Mouse (Mus musculus) ES-E14 (cell line): Measurements from ENCODE around the gene Gm10282. TPM values are rescaled to one million over a fixed set of nuclear protein-coding genes. Genes with fewer than 3 reads are reported as not detected.
A peak's percentile ranks its signal among the peaks of the same experiment; 100 is the strongest.

Source experiments
- DNase-seq: peaks from one replicate; pipeline ENCODE4 v3.0.0-alpha.2; 2013; ENCODE audit warnings: low read depth, low spot score
- H3K27ac ChIP-seq: 2 replicates; pipeline ENCODE4 v1.5.1; 2012; ENCODE audit warnings: low read depth, mild to moderate bottlenecking, low read length, moderate library complexity, mixed read lengths; ENCODE audit not compliant: poor library complexity, insufficient read depth, severe bottlenecking
- H3K36me3 ChIP-seq: 2 replicates; pipeline ENCODE4 v1.6.1; 2012; ENCODE audit warnings: mild to moderate bottlenecking, low read length, moderate library complexity, mixed read lengths; ENCODE audit not compliant: control insufficient read depth, poor library complexity, insufficient read depth, severe bottlenecking
- H3K4me1 ChIP-seq, 2 experiments: fragments of 150-350 bp in 1 of 2; sonication (generic) in 1 of 2; 2 replicates each; pipeline ENCODE4 v1.6.1; 2012; ENCODE audit warnings: low read length in 2 of 2, mild to moderate bottlenecking in 1 of 2, mixed read lengths in 1 of 2; ENCODE audit not compliant: control insufficient read depth in 2 of 2, insufficient read depth in 2 of 2, poor library complexity in 1 of 2
- H3K4me3 ChIP-seq, 2 experiments: fragments of 150-350 bp in 1 of 2; sonication (generic) in 1 of 2; 2 replicates each; pipeline ENCODE4 v1.5.1; 2012; ENCODE audit warnings: low read length in 2 of 2, low read depth in 1 of 2, mild to moderate bottlenecking in 1 of 2, mixed read lengths in 1 of 2; ENCODE audit not compliant: insufficient read depth in 1 of 2, poor library complexity in 1 of 2, severe bottlenecking in 1 of 2
- H3K9ac ChIP-seq: 2 replicates; pipeline ENCODE4 v1.6.1; 2012; ENCODE audit warnings: low read depth, mild to moderate bottlenecking, low read length, mixed read lengths; ENCODE audit not compliant: poor library complexity, insufficient read depth, severe bottlenecking
- H3K9me3 ChIP-seq: fragments of 150-350 bp; sonication (generic); 2 replicates; pipeline ENCODE4 v1.6.1; 2012; ENCODE audit warnings: low read depth, mild to moderate bottlenecking, low read length; ENCODE audit not compliant: control insufficient read depth, insufficient read depth
- CHD2 ChIP-seq: IDR thresholded peaks from 2 replicates; pipeline ENCODE4 v1.6.1; 2014; ENCODE audit warnings: mild to moderate bottlenecking, low read depth, low read length, inconsistent platforms
- HCFC1 ChIP-seq: IDR thresholded peaks from 2 replicates; pipeline ENCODE4 v1.6.1; 2012; ENCODE audit warnings: low read length, inconsistent platforms, borderline replicate concordance; ENCODE audit not compliant: insufficient read depth
- MAFK ChIP-seq: IDR thresholded peaks from 2 replicates; pipeline ENCODE4 v1.6.1; 2014; ENCODE audit warnings: mild to moderate bottlenecking, low read depth, low read length, inconsistent platforms; ENCODE audit not compliant: insufficient read depth
- ZC3H11A ChIP-seq: IDR thresholded peaks from 2 replicates; pipeline ENCODE4 v1.6.1; 2012; ENCODE audit warnings: low read depth, mild to moderate bottlenecking, inconsistent platforms, low read length, borderline replicate concordance
- ZNF384 ChIP-seq: IDR thresholded peaks from 2 replicates; pipeline ENCODE4 v1.6.1; 2012; ENCODE audit warnings: low read depth, low read length, inconsistent platforms
- in situ Hi-C, 2 experiments: fragments of 600-800 bp; cut with MboI; formaldehyde crosslinking; loops; one replicate each; pipeline ENCODE4 v1.15.1; 2025; ENCODE audit warnings: low sequenced_read_pairs in 2 of 2, inconsistent platforms in 1 of 2; ENCODE audit not compliant: unreplicated experiment in 2 of 2
- total RNA-seq: library from RNA; depleted of rRNA; stranded (reverse); fragments of 300-350 nt; gene quantifications from 2 replicates; pipeline ENCODE4 v1.2.3, GENCODE M21; 2012

The Gm10282 gene
- total RNA-seq, 1 experiment = 21.2 TPM

DNA sequence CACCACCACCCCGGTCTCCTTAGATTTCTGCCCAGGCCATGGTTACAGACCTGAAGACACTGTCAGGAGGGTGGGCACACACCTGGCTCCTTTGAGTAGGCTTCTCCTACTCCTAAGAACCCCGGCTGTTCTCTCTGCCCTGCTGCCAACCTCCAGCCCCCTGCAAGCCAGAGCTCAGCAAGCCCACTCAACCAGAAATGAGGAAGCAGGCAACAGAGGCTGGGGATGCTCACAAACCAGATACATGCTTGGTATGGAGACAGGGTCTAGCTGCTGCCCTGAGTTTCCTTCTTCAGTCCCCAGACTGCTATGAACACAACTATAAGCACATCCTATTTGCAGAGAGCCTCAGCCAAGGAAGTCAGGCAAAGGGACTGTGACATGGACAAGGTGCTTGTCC is 43.1 kb upstream of the Gm10282 start:
- Histone ChIP-seq H3K4me1 (peaks cover 8 to 9% of the 10 kb centered on the region in 2 experiments; a peak in 3 of 4 replicates), H3K27ac (no peak overlapping the region), H3K4me3 (no peak overlapping the region), H3K9me3 (no peaks in the 10 kb centered on the region), H3K36me3 (peaks cover 8% of the 10 kb centered on the region; the same call in 1 of the 2 replicates), H3K9ac (no peak overlapping the region)
- TF ChIP-seq ZC3H11A = no peak
- no peak for TF ChIP-seq ZNF384
- TF ChIP-seq HCFC1 = no peak
- no peak for TF ChIP-seq CHD2
- no peak for TF ChIP-seq MAFK
- in situ Hi-C loops = no loop called here
- no peak for DNase-seq

DNA sequence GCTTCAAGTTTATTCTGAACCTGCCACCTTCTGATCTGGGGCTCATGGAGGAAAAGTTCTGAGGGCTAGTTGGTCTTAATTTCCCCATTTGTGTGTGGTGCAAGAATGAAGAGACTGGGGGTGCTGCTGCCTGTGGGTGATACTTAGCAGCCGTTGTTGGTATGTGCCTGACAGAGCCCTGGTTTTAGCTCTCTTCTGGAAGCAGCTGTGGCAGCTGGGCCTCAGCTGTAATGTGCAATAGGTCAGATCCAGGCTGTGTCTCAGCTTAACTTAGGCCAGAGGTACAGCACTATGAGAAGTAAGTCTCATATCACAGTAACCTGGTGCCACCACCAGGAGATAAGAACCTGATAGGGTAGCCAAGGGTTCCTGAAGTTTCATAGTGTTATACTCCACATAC is 42.5 kb upstream of the Gm10282 start:
- in situ Hi-C loops = no loop called here
- H3K4me1 ChIP-seq = peaks cover 8 to 9% of the 10 kb centered on the region in 2 experiments; a peak in 2 of 4 replicates
- no peak overlapping the region for H3K27ac ChIP-seq
- no peak for TF ChIP-seq ZNF384
- TF ChIP-seq CHD2 = no peak
- no peak for TF ChIP-seq ZC3H11A
- no peak for TF ChIP-seq HCFC1
- no peak for TF ChIP-seq MAFK
- no peak overlapping the region for H3K9ac ChIP-seq
- H3K9me3 ChIP-seq = no peaks in the 10 kb centered on the region
- DNase-seq = no peak
- no peak overlapping the region for H3K4me3 ChIP-seq
- peaks cover 8% of the 10 kb centered on the region; the same call in 1 of the 2 replicates for H3K36me3 ChIP-seq

DNA sequence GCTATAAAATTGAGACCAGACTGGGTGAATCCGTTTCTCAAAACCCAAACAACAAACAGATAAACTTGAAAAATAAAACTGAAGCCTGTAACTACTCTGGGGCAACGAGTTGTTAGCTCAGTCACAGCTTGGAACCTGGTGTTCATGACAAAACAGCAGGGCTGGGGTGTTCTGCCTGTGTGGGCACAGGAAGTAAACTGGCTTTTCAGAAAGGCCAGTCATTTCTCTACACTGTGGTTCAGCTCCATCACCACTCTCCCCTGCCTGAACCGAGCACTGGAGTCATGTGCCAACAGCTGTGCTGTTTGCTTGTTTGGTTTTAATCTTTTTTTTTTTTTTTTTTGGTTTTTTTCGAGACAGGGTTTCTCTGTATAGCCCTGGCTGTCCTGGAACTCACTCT is 38.7 kb upstream of the Gm10282 start:
- peaks cover 12% of the 10 kb centered on the region; the same call in 1 of the 2 replicates for H3K36me3 ChIP-seq
- no peaks in the 10 kb centered on the region for H3K9me3 ChIP-seq
- no peak overlapping the region for H3K4me3 ChIP-seq
- in situ Hi-C loops = no loop called here
- DNase-seq = no peak
- H3K9ac ChIP-seq = no peak overlapping the region
- peaks cover 3 to 4% of the 10 kb centered on the region in 2 experiments; a peak in 2 of 4 replicates for H3K4me1 ChIP-seq
- TF ChIP-seq CHD2 (no peak), ZNF384 (no peak)
- H3K27ac ChIP-seq = no peak overlapping the region

GRCm38 (mm10) chr8:72342556-72343300 is 37.7 kb upstream of the Gm10282 start:
- in situ Hi-C loops = no loop called here

DNA sequence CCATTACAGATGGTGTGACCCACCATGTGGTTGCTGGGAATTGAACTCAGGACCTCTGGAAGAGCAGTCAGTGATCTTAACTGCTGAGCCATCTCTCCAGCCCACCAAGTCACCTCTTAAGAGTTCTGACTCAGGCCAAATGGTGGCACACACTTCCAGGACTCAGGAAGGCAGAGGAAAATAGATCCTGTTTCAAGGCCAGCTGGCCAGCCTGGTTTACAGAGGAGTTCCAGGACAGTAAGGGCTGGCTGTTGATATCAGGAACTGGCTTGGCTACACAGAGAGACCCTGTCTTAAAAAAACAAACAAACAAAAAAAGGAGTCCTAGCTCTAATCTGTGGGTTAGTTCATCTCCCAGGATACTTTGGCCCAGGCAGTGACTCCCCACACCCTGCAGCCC is 32.0 kb upstream of the Gm10282 start:
- Histone ChIP-seq H3K9me3 (no peaks in the 10 kb centered on the region), H3K27ac (peak overlapping the region; percentile 72), H3K9ac (no peak overlapping the region), H3K4me1 (peaks cover 24 to 27% of the 10 kb centered on the region in 2 experiments), H3K36me3 (peaks cover 4% of the 10 kb centered on the region; the same call in 1 of the 2 replicates), H3K4me3 (no peak overlapping the region)
- in situ Hi-C loops = no loop called here
- no peak for TF ChIP-seq ZC3H11A
- TF ChIP-seq MAFK = no peak
- no peak for TF ChIP-seq HCFC1
- no peak for TF ChIP-seq ZNF384
- TF ChIP-seq CHD2 = no peak
- DNase-seq = no peak

More at GRCm38 (mm10) chr8:72342556-72343300, 37.7 kb upstream of the Gm10282 start:
- H3K9ac ChIP-seq = no peak overlapping the region
- no peak for DNase-seq
- H3K4me1 ChIP-seq = peaks cover 0 to 2% of the 10 kb centered on the region in 2 experiments; a peak in 2 of 4 replicates
- TF ChIP-seq HCFC1 (no peak), MAFK (no peak)
- no peak overlapping the region for H3K27ac ChIP-seq
- no peaks in the 10 kb centered on the region for H3K9me3 ChIP-seq
- peaks cover 10% of the 10 kb centered on the region; the same call in 1 of the 2 replicates for H3K36me3 ChIP-seq
- no peak overlapping the region for H3K4me3 ChIP-seq
